Mouse (Mus musculus) cerebral cortex, adult 2 months (tissue): ENCODE measurements around the gene Neu3.

ENCODE experiments used
- WGBS: fragments of 180-500 bp; shearing (Covaris S2); methylation state at CpG from one replicate; pipeline ENCODE4 v1.1.7; 2018; 5-methylcytosine and 5-hydroxymethylcytosine counted together

Neu3 gene

DNA sequence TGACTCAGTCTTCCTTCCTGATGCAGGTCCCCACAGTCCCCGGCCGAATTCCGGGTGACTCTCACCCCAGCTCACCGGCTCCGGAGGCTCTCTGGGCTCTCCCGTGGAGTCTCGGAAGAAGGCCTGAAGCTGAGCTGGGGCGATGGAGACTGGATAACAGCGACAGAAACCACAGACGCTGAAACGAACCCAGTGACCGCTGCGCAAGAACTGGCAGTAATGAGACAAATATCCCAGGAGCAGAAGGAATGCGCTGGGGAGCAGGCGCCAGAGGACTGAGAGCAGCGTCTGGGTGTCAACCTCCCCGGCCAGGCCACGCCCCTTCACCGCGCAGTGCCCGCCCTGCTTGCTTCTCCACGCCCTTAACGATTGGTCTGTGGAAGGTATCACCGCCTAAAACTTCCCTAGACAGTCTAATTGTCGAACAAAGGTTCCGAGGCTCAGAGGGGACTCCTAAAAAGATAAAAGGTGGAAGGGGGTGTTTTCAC, at the start of gene Neu3:
Gene Neu3 (minus strand): TSS at position 335 of the 488 bp plus-strand sequence.
- 2% methylated on average over 26 of the region's 26 CpGs for WGBS

DNA sequence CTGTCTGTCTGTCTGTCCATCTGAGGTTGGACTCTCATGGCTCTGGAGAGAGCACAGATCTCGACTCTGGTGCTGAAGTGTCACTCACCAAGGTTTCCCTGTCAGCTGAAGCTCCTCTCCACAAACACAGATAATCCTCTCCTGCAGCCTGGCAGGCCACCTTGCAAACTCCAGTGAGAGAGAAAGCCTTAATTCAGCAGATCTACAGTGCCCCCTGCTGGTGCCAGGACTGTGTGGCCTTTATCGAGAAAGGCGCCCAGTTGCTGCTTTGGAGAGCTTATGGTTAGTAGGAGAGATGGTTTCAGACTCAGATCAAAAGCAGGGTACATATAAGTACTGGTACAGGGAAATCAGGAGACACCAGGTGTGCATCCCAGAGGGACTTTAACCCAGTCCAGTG, 48.1 kb upstream of the Neu3 start:
- 2% methylated on average over 3 of the region's 3 CpGs for WGBS

DNA sequence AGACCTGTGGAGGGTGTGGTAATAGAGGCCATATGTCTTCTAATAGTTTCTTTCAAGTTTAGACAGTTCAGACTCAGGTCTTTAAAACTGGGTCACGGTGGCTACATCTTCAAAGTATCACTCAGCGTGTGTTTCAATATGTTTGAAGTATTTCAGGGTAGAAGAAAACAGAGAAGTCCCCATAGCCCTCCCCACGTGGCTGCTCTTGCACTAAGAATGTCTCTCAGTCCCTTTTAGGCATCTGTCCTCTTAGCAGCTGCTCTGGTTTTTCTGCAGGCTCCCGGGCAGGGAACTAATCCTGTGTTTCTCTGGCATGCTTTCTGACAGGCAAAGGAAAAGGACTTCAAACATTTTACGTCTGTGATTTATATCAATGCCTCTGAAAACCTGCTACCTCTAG, 47.7 kb upstream of the Neu3 start:
- whole genome bisulfite sequencing = 38% methylated on average over 5 of the region's 5 CpGs

DNA sequence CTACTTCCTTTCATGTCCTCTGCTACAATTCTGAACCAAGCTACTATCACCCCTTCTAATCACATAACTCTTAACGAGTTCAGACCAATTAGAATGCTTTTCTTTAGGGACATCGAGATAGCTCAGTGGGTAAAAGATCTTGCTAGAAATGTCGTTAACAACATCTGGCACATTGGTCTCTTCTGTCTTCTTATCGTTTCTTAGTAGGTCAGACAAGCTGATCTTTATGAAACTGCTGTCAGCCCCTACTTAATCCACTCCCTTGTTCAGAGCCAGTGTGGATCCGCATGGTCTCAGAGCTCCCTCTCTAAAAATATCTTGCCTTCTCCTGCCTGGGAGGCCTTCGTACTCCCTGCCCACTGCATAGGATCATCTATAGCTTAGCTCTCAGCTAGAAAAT, 45.7 kb upstream of the Neu3 start:
- 59% methylated on average over 6 of the region's 6 CpGs for WGBS

DNA sequence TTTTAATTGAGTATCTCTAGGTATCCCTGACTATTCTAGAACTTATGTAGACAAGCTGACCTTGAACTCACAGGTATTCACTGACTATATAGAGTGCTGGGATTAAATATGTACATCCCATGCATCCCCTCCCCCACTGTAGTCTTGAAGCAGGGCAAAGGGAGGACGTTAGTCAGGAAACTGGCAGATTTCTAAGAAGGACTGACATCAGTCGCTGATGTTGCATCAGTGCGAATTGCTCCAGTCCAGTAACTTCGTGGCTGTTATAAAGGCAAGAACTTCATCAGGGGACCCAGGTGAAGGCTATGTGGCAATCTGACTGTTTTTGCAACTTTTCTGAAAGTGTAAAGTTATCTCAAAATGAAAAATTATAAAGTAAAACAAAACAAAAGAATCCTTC, 41.1 kb upstream of the Neu3 start:
- 69% methylated on average over 4 of the region's 4 CpGs for WGBS

DNA sequence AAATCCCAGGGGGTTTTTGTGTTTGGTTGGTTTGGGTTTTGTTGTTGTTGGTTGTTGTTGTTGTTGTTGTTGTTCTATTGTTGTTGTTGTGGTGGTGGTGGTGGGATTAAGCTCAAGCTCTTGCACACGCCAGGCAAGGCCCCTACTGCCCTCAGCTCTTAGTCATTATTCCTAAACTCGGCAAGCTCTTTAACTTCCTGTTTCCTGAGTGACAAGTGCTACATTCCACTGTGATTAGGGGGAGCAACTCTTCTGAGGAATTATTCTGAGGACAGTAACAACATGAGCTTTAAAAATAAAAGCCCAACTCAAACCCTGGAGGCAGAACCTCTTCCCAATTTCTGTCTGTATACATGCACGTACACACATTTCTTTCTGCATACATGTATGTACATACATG, 37.0 kb upstream of the Neu3 start:
- WGBS = 42% methylated on average over 3 of the region's 3 CpGs

DNA sequence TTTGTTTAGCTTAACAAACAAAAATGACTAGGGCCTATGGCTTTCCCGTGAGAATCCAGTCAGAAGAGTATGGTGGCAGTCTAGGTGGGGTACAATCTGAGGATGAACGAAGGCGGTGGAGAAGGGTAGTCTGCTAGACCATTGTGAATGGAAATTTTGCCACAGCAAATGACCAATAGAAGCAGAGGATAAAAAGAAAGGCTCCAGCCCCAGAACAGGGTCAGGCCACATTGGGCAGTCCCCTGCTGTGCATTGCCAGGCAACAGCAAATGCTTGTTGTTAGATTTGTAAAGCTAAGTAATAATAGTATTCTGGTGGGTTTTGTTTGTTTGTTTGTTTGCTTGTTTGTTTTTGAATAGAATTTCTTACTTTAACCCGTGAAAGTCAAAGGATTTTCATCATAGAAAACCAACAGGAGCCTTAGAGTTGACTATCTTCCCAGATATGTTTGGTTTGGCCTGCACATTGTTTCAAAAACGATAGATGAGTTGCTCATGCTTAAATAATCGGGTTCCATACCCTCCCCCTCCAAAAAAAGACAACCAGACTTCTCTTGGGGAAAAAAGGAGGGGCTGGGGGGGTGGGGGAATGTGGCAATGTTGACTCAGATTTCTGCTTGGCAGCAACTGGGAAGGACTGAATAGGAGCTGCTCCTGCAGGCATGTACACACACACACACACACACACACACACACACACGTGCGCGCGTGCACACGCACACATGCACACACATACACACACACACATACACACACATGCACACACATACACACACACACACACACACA, 36.2 kb upstream of the Neu3 start:
- 48% methylated on average over 11 of the region's 11 CpGs for WGBS

DNA sequence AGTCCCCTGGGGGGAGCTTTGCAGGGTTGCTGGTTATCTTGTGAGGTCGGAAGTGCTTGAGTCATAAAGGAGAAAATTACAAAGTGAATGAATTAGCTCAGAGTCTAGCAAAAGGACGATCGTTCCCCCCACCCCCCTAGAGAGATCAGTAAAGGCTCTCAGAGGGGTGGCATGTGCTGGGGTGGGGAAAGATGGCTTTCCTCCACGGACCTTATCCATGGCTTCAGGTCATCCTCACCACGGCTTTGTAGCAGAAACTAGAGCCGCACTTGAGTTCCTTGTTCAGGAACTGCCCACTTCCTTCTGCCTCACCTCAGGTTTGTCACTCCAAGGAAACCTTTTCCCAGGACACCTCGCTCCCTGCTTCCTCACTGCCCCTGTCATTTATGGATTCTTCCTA, 35.1 kb upstream of the Neu3 start, which contains the start of gene Spcs2:
Gene Spcs2 (minus strand): TSS at position 101 of the 400 bp plus-strand sequence.
- WGBS = 73% methylated on average over 7 of the region's 7 CpGs

DNA sequence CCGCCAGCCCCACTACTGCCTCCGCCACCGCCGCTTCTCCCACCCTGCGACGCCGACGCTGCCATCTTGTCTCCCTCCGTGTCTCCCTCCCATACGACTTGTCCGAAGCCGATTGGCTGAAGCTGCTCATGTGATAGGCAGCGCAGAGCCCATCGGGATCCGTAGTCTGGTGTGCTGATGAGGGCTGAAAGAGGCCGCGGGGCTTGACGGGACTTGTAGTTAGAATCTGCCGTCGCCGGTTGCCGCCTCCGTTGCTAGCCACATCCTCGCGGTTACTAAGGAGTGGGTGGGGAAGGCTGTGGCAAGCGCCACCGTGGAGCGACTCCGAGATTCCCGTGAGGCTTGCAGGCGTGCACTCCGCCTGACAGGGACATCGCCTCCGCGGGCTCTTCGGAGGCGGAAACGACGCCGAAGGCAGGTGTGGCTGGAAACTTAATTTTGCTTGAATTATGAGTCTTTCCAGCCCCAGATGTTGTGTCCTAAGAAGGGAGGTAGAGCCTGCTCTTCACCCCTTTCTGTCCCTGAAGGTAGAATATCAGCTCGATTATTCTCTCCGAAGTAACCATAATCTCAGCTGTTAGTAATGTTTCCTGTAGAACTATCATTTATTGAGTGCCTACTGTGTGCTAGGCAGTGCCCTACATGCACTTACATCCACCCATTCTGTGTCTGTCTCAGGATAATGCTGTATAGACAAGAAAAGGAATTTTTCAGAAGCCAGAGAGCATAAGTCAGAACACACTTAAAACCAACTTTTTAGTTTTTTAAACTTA, 30.8 kb upstream of the Neu3 start, which contains the start of gene Xrra1:
Gene Xrra1 (plus strand): TSS at position 304 of the 773 bp plus-strand sequence.
- under 1% methylated on average over 42 of the region's 42 CpGs for WGBS

DNA sequence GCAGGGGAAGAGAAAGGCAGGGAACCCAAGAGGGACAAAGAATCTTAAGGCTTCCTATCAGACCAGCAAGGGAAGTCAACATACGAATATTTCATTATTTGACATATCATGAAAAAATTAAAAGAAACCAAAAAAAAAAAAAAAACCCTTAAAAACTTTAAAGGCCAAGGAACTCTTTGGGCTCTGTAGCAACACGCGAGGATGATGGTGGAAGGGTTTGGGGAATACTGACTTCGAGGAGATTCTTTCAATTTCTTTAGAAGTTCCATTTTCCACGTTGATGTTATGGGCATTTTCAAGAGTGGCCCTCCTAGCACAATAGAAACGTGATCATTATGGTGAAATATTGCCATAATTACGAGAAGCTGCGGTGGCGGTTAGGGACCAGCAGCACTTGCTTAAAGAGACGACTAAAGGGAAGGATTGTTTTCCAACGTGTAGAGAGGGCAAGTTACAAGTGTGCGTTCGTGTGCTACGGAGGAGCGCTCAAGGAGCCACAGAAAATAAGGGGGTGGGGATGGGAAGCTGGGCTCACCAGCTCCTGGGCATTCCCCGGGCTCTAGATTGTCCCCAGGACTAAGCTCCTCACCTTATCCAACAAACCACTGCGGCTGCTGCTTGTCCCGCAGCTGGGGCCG, 30.1 kb upstream of the Neu3 start:
- WGBS = under 1% methylated on average over 19 of the region's 19 CpGs

DNA sequence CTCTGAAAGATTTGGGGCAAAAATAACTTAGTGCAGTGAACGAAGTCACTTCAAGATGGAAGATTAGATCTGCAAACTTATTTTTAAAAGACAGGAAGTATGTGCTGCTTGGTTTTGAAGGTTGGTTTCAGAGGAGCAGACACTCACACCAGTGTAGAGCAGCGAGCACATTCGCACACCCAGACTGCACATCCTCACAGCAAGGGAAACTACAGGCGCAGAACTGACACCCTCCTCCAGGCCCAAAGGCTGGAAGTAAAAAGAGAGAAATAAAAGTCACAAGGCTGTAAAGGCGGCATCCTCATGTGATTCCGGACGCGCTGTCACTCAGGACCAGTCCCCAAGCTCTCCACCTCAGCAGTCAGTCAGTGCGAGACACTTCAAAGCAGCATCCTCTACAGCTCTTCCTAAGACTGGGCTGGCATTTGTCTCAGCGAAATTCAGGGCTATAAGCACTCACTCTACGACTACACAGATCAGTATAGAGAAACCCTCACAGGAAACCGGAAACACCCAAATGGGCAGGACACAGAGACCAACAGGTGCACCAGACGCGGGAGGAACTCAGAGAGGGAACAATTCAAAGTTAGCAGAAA, 28.1 kb upstream of the Neu3 start:
- 61% methylated on average over 14 of the region's 14 CpGs for WGBS

DNA sequence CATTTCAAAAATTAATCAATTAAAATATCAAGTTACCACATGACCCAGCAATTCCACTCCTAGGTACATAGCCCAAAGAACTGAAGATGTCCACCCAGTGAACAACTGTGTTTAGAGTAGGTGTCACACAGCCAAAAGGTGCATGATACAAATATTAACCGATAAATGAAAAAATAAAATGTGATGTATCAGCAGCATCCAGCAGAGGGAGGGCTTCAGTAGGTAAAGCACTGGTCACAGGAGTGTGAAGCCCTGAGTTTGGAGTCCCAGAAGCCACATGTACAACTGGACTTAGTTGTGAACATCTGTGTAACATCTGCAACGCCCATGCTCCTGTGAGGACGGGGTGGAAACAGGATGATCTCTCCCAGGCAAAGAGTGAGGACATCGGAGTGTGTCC, 26.1 kb upstream of the Neu3 start:
- WGBS = 84% methylated on average over 4 of the region's 4 CpGs

DNA sequence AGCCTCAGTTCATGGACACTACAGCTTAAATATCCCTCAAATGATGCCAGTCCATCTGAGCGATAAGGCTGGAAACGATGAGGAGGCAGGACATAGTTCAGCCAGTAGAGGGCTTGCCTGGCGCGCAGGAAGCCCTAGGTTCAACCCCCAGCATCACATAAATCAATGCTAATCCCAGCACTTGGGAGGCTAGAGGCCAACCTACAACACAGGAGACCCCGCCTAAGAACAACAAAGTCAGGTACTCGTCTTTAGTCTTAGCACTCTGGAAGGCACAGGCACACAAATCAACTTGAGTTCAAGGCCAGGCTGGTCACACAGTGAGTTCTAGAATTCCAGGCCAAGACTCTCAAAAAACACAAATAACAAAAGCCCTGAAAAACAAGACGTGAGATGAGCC, 25.1 kb upstream of the Neu3 start:
- 88% methylated on average over 7 of the region's 7 CpGs for WGBS

DNA sequence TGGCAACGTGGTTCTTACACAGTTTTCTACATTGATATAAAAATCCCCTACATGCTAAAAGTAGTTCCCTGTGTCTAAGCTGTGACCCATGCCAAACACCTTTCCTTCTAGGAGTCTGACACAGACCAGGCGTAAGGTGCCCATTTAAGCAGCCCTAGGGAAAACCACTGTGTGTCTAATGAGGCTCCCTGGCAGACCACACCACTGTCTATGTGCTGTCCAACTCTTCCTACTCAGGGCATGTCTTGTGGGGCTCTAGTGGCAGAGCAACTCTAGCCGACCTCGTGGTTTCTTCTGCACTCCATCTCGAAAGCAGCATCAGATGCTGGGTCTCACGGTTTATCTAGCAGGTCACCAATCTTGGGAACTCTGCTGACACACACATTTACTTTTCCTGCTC, 23.4 kb upstream of the Neu3 start:
- 84% methylated on average over 6 of the region's 6 CpGs for WGBS

DNA sequence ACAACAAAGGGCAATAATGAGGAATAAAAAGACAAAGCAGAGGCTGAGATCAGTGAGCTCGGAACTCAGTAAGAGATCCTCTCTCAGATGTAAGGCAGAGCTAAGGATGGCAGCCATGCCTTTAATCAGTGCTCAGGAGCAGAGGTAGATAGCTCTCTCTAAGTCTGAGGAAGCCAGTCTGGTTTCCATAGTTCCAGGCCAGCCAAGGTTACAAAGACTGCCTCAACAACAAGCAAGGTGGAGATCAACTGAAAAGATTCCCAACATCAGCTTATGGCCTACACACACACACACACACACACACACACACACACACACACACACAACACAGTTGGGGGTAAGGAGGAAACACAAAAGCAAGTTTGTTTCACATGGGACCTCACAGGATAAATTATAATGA, 22.9 kb upstream of the Neu3 start:
- 50% methylated on average over 1 of the region's 1 CpGs for WGBS

DNA sequence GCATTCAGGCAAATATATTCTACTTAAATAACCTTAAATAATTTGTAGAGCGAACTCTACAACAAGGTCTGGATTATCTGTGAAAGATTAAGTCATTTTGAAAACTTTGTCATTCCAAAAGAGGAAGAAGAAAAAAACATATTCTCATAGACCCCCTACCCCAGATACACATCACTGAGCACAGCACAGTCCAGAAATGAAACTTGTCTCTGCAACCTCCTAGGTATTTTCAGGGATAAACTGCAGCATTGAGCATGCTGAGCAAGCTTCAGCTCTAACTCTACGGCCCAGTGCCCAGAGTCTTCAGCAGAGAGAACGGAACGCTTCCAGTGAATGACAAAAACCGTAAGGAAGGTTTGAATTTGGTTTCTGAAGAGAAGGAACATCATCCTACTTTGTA, 22.3 kb upstream of the Neu3 start:
- WGBS = 71% methylated on average over 5 of the region's 5 CpGs

DNA sequence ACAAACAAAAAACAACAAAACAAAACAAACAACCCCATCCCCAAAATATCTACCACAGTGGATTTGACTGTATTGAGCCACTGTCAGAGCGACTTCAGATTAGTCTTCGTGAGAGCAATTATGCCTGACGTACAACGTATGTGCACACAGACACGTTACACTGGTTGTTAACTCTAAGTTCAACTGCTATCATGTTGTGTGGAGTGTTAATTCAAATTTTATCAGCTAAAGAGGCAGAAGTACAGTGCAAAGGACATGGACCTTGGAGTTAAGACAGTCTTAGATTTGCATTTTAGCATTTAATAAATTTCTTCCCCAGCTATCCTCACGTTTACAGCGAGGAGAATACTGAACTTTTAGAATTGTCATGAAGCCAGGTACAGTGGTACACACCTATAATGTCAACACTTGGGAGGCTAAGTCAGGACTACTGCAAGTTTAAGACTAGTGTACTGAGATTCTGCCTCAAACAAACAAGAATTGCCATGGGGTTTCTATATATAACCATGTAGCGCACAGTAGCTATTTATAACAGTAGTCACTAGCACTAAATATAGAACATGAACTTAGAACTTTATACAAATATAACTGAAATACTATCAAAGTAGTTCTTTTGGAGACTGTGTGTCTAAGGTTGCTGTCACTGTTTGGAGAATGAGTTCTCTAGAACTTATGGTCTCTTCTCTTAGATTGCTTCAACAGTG, 17.5 kb upstream of the Neu3 start:
- 86% methylated on average over 8 of the region's 8 CpGs for WGBS

DNA sequence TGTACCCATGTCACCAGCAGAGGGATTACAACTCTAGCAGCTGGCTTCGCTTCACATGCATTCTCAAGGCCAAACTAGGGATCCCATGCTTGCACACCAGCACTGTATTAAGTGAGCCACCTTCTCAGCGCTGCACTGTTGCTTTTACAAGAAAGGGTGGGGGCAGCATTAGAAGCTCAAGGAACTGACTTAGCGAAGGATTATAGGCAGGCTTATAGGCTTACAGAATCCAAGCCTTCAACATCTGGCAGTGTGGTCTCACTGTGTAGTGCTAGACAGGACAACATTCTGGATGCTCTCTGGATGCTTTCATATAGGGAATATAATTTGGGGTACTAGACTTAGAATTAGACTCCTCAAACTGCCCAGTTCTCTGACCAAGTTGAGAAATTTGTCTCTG, 10.0 kb upstream of the Neu3 start:
- WGBS = 89% methylated on average over 3 of the region's 3 CpGs

DNA sequence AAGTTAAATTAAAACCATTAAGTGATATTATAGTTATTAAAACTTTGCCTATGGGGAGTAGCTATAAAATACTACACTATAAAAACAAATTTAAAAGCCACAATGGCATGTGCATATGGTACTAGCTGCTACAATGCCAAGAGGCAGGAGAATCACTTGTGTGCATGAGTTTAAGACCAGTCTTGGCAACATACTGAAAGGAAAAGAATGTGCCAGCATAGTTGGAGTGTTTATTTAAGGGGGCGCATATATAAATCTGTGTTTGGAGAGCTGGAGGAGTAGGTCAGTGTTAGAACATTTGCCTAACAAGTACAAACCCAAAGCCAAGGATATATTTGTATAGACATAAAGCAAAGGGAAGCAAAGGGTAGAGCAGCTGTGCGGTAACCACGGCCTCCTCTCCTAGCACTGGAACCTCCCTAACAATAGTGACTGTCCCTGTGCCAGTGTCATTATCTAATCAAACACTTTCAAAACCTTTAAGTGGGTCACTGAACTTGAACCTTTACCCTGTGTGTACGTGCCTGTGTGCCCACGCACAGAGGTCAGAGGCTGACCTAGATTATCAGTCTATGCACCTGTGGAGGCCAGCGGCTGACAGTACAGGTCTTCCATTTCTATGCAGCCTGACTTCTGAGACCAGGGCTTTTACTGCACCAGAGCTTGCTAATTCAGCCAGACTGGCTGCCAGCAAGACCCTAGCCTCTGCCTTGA, 9.3 kb upstream of the Neu3 start:
- 83% methylated on average over 6 of the region's 6 CpGs for WGBS

DNA sequence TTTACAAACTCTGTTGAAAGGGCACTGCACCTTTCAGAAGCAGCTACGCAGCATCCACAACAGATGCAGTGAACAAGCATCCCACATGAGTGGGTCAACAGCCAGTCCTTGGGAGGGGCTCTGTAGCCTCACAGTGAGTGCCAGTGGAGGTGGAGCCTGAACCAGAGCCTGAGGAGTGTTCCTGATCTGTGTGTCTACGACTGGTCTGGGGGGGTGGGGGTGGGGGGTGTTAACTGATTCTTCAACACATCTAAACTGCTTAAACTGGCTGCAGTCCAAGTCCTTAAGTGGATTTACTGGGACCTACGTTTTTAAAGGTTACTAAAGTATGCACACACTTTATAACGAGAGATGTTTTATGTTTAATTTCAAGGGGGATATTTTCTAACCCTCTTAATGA, 8.6 kb upstream of the Neu3 start:
- WGBS = 54% methylated on average over 4 of the region's 4 CpGs
